Mouse (Mus musculus): Measurements from ENCODE around the gene Dmtf1. TPM values are rescaled to one million over a fixed set of nuclear protein-coding genes. Genes with fewer than 3 reads are reported as not detected.
"Not testable (repeated sequence)": the region's sequence is repeated elsewhere in the genome, so short reads cannot be mapped to it uniquely, and the experiment has no call there.

Dmtf1 gene
- 28.2 and 28.3 TPM in 2 replicates for total RNA-seq (2021)
- long read RNA-seq, experiment 1, partial matches to known transcripts = 1 of 19 reads
- long read RNA-seq, experiment 1, other reads (novel, unspliced or antisense) = 10 of 19 reads
- long read RNA-seq, experiment 2, transcript Dmtf1-201 (18 exons, 3,806 nt) = major isoform, 5 of 13 reads
- long read RNA-seq, experiment 2, partial matches to known transcripts = 0 of 13 reads
- long read RNA-seq, experiment 2, other reads (novel, unspliced or antisense) = 7 of 13 reads

DNA sequence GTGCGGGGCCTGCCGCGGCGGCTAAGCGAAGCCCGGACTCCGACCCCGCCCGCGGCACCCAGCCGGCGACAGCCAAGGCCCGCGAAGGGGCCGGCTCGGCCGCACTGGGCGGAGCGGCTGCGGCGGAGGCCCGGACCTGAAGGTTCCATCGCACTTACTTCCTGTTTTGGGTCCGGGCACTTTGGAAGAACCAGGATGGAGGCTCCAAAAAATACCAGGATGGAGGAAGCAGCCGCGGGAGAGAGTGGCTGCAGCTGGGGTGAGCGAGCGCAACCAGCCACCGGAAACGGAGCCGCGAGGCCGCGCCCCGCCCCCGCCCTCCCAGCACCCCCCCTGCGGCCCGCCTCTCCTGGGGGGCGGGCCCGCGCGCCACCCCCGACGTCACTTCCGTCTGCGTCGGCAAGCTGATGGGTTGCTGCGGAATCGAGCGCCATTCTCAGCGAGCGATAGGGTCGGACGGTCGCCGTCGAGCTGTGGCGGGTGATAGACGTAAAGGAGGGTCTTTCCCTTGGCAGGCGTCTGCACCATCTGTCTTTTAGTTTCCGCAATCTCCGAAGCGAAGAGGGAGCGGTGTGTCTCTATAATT lies at the start of gene Dmtf1:
TSS of gene Dmtf1 (minus strand) at position 321 of the 586 bp plus-strand sequence.
- peak; percentile 94 for DNase-seq

DNA sequence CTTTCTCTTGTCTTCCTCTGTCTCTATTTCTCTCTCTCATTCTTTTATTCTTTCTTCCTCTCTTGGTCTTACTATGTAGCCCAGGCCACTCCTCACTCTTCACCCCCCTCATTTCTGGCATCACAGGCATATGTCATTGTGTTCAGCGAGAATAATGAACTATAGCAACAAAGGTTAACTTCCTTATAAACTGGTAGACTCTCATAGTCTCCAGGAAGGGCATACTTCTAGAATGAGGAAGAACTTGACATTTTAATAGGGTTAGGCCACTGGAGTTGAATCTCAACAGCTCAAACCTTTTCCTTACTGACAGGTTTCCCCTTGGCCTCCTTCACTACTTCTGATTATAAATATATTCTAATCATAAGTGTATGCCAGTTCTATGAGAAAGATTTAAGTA lies 24.9 kb upstream of the Dmtf1 start:
- no peak for DNase-seq

DNA sequence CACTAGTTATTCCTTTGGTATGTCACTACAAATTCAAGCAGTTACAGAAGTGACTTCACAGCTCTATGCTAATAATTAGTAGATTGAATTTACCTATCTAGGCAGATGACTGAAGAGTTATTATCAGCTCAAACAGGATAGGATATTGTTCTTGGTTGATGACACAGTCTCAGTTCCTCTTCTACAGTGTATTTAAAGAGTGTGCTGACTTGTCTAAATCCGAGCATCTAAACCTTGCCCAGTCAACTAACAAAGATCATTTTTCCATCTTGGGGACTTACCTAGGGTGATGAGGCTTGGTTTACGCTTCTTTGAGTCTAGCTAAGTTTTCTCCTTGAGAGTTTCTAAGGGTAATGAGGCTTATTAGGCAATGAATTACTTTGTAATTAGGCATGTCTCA lies 11.7 kb upstream of the Dmtf1 start:
- DNase-seq = no peak

DNA sequence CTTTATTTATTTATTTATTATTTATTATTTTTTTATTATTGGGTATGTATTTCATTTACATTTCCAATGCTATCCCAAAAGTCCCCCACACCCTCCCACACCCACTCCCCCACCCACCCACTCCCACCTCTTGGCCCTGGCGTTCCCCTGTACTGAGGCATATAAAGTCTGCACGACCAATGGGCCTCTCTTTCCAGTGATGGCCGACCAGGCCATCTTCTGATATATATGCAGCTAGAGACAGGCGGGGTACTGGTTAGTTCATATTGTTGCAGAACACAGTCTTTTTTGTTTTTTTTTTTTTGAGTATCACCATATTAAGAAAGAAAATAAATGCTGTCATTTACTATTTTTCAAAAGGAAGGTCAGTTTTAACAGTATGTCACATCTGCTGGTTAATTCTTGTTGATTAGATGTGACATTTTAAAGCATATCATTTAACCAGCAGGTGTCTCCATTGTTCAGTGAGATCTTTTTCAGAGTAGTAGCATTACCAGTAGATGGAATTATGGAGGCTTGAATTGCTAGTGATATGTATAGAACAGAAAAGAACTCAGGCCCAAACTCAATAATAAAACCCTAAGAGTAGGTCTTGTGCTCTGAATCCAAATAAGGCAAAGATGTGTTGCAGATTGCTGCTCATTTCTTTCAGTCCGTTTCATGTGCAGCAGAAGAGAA lies 7.9 kb upstream of the Dmtf1 start:
- not testable (repeated sequence) for DNase-seq

DNA sequence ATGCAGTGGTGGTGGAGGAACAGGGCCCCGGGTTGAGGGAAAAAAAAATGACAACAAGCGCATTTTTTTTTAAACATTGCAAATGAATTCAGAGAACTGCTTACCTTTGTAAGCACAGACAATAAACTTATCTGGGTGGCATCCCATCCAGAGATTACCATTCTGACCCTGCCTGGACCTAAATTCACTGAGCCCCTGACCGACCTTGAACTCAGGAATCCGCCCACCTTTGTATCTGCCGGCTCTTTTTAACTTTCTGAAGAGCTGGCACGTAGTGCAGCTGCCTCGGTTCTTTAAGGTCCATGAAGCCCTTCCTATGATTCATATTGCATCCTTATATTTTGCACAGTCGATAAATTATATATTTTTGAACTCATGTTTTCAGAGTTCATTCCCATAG lies 4.8 kb upstream of the Dmtf1 start:
- DNase-seq = no peak

DNA sequence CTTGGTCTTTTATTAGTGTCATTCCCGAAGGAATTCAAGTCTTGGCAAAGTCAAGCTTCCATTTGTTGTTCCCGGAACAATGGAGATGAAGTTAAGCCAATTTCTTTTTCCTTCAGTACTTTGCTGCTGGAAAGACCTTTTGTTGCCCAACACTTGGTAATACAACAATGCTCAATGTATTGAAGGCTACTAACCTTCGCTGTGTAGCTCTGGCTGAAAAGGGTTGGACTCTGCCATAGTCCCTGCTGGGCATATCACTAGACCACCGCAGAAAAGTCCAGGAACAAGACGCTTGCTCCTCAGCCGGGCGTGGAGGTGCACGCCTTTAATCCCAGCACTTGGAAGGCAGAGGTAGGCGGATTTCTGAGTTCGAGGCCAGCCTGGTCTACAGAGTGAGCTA lies 3.6 kb upstream of the Dmtf1 start:
- not testable (repeated sequence) for DNase-seq

DNA sequence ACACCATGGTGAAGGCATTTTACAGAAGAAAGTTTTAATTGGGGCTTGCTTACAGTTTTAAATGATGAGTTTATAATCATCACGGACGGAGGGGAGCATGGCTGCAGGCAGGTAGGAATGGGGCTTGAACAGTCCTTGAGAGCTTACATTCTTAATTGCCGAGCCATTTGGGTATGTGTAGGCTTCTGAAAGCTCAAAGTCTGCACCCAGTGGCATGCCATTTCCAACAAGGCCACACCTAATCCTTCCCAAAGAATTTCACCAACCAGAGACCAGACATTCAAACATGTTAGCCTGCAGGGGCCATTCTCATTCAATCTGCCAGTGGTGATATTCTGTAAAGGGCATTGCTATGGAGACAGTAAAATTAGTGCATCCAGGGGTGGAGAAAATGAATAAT lies 1.8 kb upstream of the Dmtf1 start:
- DNase-seq = no peak

DNA sequence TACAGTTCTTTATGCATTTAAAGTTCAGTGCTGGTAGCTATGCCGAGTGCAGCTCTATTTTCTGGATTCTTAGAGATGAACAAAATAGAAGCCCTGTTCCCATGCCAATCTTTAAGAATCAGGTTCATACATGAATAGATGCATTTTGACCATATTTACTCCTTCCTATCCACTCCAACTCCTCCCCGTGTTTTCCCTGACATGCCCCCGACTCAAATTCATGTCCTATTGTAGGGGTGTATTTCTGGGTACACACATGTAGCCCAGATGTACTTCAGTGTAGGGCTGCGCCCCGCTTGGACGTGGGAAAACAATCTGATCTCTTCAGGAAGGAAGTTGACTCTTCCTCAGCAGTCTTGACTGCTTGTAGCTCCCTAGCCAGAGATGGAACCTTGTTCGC lies 512 bp upstream of the Dmtf1 start:
- peak; percentile 23 for DNase-seq

DNA sequence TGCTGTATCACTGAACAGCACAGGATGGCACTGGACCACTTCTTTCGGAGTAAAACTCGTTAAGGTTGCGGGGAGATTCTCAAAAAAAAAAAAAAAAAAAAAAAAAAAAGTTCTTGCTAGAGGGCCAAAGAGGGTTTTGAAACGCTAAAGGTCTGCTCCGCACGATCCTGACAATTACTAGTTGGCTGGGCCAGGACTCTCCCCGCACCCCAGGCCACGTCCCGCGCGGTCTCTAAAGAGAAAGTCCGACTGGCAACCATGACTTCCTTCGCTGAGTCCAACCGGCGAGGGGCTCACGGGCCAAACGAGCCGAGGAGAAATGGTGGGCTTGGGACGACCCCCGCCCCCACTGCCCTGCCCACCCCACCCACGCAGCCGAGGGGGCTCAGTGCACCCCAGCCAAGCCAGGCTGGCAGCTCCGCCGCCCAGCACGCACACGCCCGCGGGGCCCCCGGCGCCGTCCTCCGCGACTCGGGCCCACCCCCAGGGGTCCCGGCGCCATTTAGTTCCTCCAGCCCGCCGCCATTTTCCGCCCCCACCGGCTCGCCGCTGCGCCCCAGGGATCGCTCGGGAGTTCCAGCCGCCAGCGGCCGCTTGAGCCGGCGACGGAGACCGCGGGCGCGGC lies 633 bp downstream of the Dmtf1 start:
- peak; percentile 72 for DNase-seq

DNA sequence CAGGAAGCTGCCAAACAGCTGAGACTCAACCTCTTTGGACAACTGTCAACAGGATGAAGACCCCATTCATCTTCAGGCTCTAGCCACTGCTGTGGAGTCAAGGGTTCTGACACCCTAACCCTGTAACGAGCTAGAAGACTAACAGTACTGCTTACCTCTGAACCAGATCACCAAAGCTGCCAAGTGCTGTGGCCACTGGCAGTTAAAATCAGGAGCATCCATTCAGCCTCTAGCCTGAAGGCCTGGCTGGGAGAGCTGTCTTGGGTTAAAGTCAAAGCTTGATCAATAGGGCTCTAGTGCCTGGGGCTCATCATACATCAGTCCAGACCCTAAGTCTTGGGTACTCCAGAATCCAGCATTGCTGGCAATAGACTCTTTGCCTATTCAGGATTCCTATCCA lies 4.2 kb downstream of the Dmtf1 start:
- no peak for DNase-seq

DNA sequence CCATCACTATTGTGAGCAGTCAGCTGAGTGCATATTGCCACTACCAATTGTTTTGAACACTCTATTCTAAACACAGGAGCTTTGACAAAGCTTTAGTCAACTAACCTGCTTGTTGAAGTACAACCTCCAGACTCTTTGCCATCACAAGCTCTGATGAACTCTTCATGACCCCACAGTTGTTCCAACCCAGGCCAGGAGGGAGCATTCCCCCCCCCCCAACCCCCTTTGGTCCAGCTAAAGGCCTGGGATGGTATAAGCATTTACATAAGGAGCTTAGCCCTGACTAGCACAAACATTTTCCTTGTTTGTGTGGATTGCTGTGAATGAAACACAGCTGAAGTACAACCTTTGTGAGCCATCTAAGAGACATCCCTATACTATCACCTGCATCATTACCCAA lies 4.8 kb downstream of the Dmtf1 start:
- no peak for DNase-seq

DNA sequence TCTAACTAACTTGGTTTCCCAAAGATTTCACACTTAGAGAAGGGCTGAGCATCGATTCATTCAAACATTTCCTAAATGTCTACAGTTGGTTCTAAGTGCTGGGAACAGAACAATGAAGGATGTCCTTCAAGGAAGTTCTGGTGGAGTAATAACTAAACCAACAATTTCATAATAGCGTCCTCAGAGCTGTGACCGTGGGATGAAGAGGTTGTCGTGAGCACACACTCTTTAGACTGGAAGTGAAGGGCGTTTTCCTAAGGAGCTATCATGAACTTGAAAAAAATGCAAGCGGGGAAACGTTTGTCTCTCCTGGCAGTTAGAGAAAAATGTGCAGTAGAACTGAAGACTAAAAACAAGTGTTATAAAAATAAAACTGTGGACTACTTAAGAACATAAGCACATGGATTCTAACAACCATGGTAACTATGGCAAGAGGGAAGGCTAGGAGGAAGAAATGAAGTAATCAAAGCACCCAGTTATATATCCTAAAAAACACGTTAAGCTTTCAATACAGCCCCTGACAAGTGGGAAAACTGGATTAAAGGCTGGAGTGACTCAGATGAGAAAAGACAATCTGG lies 12.2 kb downstream of the Dmtf1 start:
- no peak for DNase-seq

DNA sequence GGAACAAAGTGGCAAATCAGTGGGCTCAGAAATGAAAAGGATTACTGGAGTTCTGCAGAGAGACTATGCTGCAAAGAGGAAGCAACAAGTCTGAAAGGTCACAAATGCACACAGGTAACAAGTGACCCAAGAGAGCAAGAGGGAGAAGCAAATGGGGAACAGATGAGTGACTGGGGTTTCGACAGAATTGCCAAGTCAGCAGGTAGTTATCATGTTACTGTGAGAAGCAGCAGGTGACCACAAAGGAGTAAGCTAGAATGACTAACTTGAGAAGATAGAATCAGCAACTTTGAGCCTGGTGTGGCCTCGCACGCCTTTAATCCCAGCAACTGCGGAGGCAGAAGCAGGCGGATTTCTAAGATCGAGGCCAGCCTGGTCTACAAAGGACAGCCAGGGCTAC lies 19.2 kb downstream of the Dmtf1 start:
- no peak for DNase-seq

DNA sequence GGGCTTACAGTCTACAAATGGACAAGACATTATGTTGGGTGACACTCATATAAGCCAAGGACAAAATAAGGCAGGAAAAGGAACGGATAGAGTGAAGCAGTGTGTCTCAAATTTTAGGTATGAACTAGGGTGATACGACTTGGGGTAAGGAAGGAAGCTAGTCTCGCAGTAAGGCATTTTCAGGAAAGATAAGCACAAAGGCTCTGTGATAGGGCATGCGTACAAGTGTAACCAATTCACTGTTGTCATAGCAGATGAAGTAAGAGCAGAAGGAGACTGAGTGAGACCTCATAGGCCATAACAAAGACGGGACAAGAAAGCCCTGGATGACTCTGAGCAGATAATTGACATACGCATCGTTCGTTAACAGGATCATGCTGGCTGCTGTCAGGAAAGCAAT lies 20.9 kb downstream of the Dmtf1 start:
- DNase-seq = no peak

DNA sequence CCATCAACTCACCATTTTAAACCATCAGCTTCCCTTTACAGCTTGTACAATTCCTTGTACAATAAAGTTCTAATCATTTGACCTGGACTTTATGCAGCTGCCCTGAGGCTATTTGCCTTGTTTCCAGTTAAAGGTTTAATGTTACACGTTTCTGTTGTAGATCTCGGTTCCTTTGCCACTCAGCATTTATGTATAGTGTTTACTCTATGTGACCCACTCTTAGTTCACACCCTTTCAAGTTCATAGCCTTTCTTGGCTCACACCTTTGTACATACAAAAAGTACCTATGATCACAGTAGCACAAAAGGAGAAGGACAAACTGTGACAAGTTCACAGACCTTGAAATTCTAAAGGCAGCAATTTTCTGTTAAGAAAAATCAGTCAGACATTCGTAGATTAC lies 26.0 kb downstream of the Dmtf1 start:
- no peak for DNase-seq

DNA sequence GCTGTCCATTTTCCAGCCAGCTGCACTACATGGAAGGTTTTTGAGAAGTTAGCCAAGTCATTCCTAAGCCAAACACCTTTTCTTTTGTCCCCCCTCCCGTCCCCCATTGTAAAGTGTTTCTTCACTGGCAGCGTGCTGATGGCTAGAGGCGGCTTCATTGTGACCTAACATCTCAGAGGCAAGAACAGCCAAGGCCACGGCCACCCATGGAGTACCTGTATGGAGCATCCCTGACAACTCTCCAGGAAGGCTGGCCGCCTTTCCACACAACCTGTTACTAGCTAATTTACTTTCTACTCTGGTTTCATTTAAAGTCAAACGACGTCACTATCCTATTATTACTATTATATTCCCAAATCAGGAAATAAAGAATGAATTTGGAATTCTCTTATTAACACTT lies 29.8 kb downstream of the Dmtf1 start:
- DNase-seq = no peak

DNA sequence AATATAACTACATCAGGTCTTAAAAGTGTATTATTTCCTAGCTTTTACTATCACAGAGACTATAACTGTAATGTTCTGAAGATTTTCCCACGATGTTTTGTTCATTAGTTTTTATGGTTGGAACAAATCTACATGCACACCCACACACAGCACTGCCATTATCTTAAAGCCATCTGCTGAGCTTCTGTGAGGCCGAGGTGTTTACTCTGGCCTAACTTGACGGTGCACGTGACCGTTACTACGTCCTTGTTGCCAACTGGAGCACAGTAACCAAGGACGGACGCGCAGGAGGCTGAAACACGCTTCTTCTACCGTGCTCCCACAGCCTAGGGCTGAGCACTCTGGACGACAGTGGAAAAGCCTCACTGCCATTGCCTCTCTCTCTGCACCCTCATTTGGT lies 33.0 kb downstream of the Dmtf1 start:
- DNase-seq = no peak

DNA sequence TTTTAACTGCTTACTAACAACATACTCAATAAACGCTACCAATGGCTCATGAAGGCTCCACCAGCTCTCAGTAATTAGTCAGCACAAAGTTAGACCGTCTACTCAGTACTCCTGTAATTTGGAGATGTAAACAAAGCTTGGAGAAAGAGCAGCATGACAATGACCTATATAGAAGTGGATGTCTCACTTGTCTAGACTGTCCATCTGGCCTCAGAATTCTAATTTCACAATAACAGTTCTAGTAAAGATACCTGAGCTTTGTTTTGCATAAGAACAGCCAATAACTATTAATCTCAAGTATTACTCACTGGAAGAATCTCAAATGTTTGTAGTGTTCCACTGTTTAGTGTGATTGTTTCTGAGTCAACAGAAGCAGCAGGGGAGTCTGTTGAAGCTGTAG lies 37.4 kb downstream of the Dmtf1 start:
- DNase-seq = no peak

DNA sequence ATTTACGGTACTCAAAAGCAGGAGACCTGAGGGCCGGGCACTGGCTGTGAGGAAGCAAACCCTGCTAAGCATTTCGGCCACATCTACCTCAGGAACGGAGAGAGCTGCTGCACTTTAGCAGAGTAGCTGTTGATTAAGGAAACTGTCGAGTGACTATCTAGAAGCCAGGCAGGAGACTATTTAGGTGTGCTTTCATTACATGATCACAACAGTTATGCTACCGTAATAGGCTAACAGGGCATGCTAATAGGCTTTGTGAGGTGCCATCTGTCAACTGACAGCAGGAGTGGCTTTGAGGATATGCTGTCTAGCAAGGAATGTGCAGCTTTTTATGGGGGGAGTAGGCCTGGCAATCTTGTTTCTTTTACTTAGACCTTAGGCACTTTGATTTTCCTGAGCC lies 47.4 kb downstream of the Dmtf1 start:
- DNase-seq = no peak

DNA sequence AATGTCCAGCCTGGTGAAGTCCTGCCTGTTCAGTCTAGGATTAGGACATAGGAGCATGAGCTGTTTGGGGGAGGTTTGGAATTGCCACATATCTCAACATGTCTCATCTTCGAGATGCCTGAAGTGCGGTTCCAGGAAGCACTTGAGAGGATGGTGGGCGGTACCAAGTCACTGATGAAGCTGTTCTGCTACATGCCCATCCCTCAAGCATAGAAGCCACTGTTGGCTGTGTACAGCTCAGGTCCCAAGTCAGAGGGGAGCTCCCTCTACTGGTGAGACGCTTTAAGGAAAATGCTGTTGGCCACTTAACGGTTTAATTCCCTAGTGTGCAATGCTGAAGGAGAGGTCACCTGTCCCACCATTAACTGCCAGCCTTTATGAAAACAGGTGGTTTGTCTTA lies 49.8 kb downstream of the Dmtf1 start:
- DNase-seq = peak; percentile 76

DNA sequence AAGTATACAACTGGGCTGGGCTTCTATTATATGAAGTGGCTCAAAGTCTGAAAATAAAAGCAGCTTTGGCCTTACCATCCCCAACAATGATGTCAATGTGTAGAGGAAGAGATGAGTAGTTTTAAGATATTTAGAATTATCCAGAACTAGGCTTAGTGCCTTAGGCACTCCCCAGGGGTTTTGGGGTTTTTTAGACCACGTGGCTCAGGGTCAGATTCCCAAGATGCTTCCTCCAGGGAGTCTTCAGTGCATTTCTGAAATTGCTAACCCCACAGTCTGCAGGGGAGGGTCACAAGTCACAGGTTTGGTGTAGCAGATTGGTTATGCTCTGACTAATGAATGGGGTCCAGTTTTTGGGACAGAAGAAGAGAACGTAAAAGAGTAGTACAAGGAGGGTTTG lies 50.3 kb downstream of the Dmtf1 start:
- no peak for DNase-seq

DNA sequence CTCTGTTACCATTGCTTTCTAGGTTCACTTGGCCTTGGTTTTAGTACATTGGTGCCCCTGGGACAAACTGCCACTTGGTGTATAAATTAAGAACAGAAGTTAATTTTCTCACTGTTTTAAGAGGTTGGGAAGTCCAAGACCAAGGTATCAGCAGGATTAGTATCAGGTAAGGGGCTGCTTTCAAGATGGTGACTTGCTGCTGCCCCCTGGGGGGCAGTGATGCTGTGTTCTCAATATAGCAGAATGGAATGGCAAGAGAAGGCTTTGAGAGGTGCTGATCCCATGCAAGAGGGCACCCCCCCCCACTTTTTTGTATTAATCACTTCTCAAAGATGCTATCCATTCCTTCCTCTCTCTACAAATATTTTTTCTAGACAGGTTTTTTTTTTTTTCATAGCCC lies 52.0 kb downstream of the Dmtf1 start:
- no peak for DNase-seq

DNA sequence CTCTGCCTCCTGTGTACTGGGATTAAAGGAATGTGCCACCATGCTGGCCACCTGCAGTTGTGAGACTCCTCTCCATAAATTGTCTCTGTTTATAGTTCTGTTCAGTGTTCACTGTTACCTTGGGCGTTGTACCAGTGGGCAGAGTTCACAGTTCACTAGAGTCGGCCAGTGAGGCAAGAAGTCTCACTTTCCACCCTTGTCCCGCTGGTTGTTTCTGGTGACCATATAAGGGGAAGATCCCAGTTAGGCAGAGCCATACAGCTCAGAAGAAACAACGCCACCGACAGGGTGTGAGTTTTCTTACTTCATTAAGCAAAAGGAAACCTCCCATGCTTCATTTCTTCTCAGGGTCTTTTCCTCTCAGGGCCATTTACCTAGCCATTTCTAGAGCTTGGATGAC lies 53.1 kb downstream of the Dmtf1 start:
- DNase-seq = no peak

Data from adrenal gland, postnatal 14 days (tissue).